Mouse (Mus musculus): ENCODE results near the gene Nr2e3.
"Not testable (repeated sequence)": the region's sequence is repeated elsewhere in the genome, so short reads cannot be mapped to it uniquely, and the experiment has no call there.

Nr2e3 gene

GRCm38 (mm10) chr9:59951001-59951750 is 9.3 kb downstream of the Nr2e3 start:
- no peak for DNase-seq (ENCODE audit: extremely low spot score, low read depth, low spot score)

GRCm38 (mm10) chr9:59949981-59950380 is 10.5 kb downstream of the Nr2e3 start:
- no peak for DNase-seq (ENCODE audit: extremely low spot score, low read depth, low spot score)

GRCm38 (mm10) chr9:59949511-59949910 is 10.9 kb downstream of the Nr2e3 start:
- no peak for DNase-seq (ENCODE audit: extremely low spot score, low read depth, low spot score)

GRCm38 (mm10) chr9:59948691-59949250 is 11.7 kb downstream of the Nr2e3 start:
- DNase-seq (ENCODE audit: extremely low spot score, low read depth, low spot score) = no peak

- no peak for DNase-seq (ENCODE audit: extremely low spot score, low read depth, low spot score)
These were observed 12.2 kb downstream of the Nr2e3 start for GRCm38 (mm10) chr9:59948226-59948625.

GRCm38 (mm10) chr9:59947271-59947670 is 13.2 kb downstream of the Nr2e3 start:
- no peak for DNase-seq (ENCODE audit: extremely low spot score, low read depth, low spot score)

- no peak for DNase-seq (ENCODE audit: extremely low spot score, low read depth, low spot score)
These were observed 15.2 kb downstream of the Nr2e3 start for GRCm38 (mm10) chr9:59945241-59945640.

GRCm38 (mm10) chr9:59943826-59944225 is 16.6 kb downstream of the Nr2e3 start:
- DNase-seq (ENCODE audit: extremely low spot score, low read depth, low spot score) = no peak

- no peak for DNase-seq (ENCODE audit: extremely low spot score, low read depth, low spot score)
These were observed 17.9 kb downstream of the Nr2e3 start for GRCm38 (mm10) chr9:59942501-59943085.

GRCm38 (mm10) chr9:59941885-59942350 is 18.5 kb downstream of the Nr2e3 start:
- DNase-seq (ENCODE audit: extremely low spot score, low read depth, low spot score) = no peak

- no peak for DNase-seq (ENCODE audit: extremely low spot score, low read depth, low spot score)
These were observed 19.3 kb downstream of the Nr2e3 start for GRCm38 (mm10) chr9:59940913-59941884.

GRCm38 (mm10) chr9:59939691-59940090 is 20.8 kb downstream of the Nr2e3 start:
- no peak for DNase-seq (ENCODE audit: extremely low spot score, low read depth, low spot score)

- no peak for DNase-seq (ENCODE audit: extremely low spot score, low read depth, low spot score)
These were observed 21.9 kb downstream of the Nr2e3 start for GRCm38 (mm10) chr9:59938529-59938928.

- DNase-seq (ENCODE audit: extremely low spot score, low read depth, low spot score) = not testable (repeated sequence)
These were observed 24.6 kb downstream of the Nr2e3 start for GRCm38 (mm10) chr9:59935866-59936265.

- no peak for DNase-seq (ENCODE audit: extremely low spot score, low read depth, low spot score)
These were observed 30.2 kb downstream of the Nr2e3 start for GRCm38 (mm10) chr9:59930248-59930647.

GRCm38 (mm10) chr9:59914761-59915160 is 45.7 kb downstream of the Nr2e3 start:
- no peak for DNase-seq (ENCODE audit: extremely low spot score, low read depth, low spot score)

- DNase-seq (ENCODE audit: extremely low spot score, low read depth, low spot score) = no peak
These were observed 57.1 kb downstream of the Nr2e3 start for GRCm38 (mm10) chr9:59903382-59903781.

Data from hindlimb bud, embryonic 11.5 days (tissue).